Mouse (Mus musculus) myocyte (in vitro differentiated cells): ENCODE results near the gene Cilp2.

ENCODE experiments used
- REST ChIP-seq: IDR thresholded peaks from one replicate; pipeline ENCODE4 v1.6.1; 2011; ENCODE audit warnings: mild to moderate bottlenecking, control low read depth, moderate library complexity; ENCODE audit not compliant: insufficient read depth, insufficient read length
- TCF12 ChIP-seq: IDR thresholded peaks from one replicate; pipeline ENCODE4 v1.6.1; 2011; ENCODE audit warnings: mild to moderate bottlenecking, control low read depth; ENCODE audit not compliant: poor library complexity, insufficient read depth, severe bottlenecking
- USF1 ChIP-seq: IDR thresholded peaks from one replicate; pipeline ENCODE4 v1.6.1; 2011; ENCODE audit warnings: low read depth, mild to moderate bottlenecking, control low read depth, moderate library complexity

DNA sequence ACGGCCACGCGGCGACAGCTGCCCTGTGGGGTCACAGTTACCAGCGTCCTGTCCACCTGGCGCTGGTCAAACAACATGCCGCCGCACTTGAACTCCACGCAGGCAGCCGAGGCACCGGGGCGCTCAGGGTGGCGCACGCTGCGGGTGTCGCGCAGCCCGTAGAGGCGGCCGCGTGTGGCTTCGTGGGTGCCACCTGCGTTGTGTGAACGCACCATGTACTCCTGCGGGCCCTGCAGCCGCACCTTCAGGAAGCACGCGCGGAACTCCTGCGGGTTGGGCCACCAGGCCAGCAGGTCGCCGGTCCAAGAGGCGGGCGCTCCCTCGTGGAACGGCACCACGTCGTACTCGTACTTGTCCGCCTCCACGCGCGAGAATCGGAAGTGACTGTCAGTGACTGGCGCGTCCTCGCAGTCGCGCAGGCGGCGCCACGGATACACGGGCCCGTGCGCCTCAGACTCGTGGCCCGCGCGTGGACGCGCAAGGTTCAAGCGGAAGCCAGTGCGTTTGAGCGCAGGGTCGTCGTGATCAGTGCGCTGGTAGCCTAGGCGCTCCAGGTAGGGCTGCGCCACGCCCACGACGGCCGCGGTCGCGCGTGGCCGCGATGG lies 6.1 kb downstream of the Cilp2 start:
- TF ChIP-seq USF1 (no peak), REST (no peak), TCF12 (no peak)
